Mouse (Mus musculus): Measurements from ENCODE around the gene Slc4a2. TPM values are rescaled to one million over a fixed set of nuclear protein-coding genes. Genes with fewer than 3 reads are reported as not detected.

The Slc4a2 gene
- 1.1 and 2.5 TPM in 2 replicates for polyA plus RNA-seq (2012)

GRCm38 (mm10) chr5:24423129-24424003 is at the start of gene Slc4a2, which contains the start of gene Cdk5:
TSS of gene Slc4a2 (plus strand) at chr5:24423837.
TSS of gene Cdk5 (minus strand) at chr5:24423530.
- TF ChIP-seq TAL1 (IDR thresholded peaks at IDR 0.05; ENCODE audit: low read length) (no peak), GATA1 (IDR thresholded peaks at IDR 0.05; ENCODE audit: low read length) (no peak)
- peaks cover 55% of the 10 kb centered on the region for H3K4me1 ChIP-seq (ENCODE audit: control insufficient read depth)
- no peaks in the 10 kb centered on the region for H3K9me3 ChIP-seq (ENCODE audit: control insufficient read depth, low read length)
- H3K4me3 ChIP-seq (replicated peaks): peak within 1 kb of the TSS; percentile 83
- H3K36me3 ChIP-seq (ENCODE audit: control insufficient read depth): peaks cover 12% of the 10 kb centered on the region
- H3K27me3 ChIP-seq (ENCODE audit: control insufficient read depth): peaks cover 25% of the 10 kb centered on the region

- Histone ChIP-seq H3K4me1 (ENCODE audit: control insufficient read depth) (no peaks in the 10 kb centered on the region), H3K9me3 (ENCODE audit: control insufficient read depth, low read length) (no peaks in the 10 kb centered on the region), H3K36me3 (ENCODE audit: control insufficient read depth) (no peaks in the 10 kb centered on the region), H3K4me3 (replicated peaks) (no peak overlapping the region), H3K27me3 (ENCODE audit: control insufficient read depth) (no peaks in the 10 kb centered on the region; the same call in 1 of the 2 replicates)
- TF ChIP-seq TAL1 (IDR thresholded peaks at IDR 0.05; ENCODE audit: low read length) (no peak), GATA1 (IDR thresholded peaks at IDR 0.05; ENCODE audit: low read length) (no peak)
Measured at GRCm38 (mm10) chr5:24374216-24374615, 49.4 kb upstream of the Slc4a2 start.

GRCm38 (mm10) chr5:24374666-24375328 is 48.8 kb upstream of the Slc4a2 start:
- TF ChIP-seq TAL1 (IDR thresholded peaks at IDR 0.05; ENCODE audit: low read length) (no peak), GATA1 (IDR thresholded peaks at IDR 0.05; ENCODE audit: low read length) (no peak)
- no peaks in the 10 kb centered on the region; the same call in 1 of the 2 replicates for H3K27me3 ChIP-seq (ENCODE audit: control insufficient read depth)
- H3K4me3 ChIP-seq (replicated peaks): no peak overlapping the region
- H3K4me1 ChIP-seq (ENCODE audit: control insufficient read depth): no peaks in the 10 kb centered on the region
- H3K36me3 ChIP-seq (ENCODE audit: control insufficient read depth): no peaks in the 10 kb centered on the region
- no peaks in the 10 kb centered on the region for H3K9me3 ChIP-seq (ENCODE audit: control insufficient read depth, low read length)

- H3K4me1 ChIP-seq (ENCODE audit: control insufficient read depth): peaks cover 14% of the 10 kb centered on the region
- TF ChIP-seq GATA1 (IDR thresholded peaks at IDR 0.05; ENCODE audit: low read length) (no peak), TAL1 (IDR thresholded peaks at IDR 0.05; ENCODE audit: low read length) (no peak)
- H3K4me3 ChIP-seq (replicated peaks): no peak overlapping the region
- no peaks in the 10 kb centered on the region for H3K9me3 ChIP-seq (ENCODE audit: control insufficient read depth, low read length)
- peaks cover 2% of the 10 kb centered on the region; the same call in 1 of the 2 replicates for H3K27me3 ChIP-seq (ENCODE audit: control insufficient read depth)
- no peaks in the 10 kb centered on the region for H3K36me3 ChIP-seq (ENCODE audit: control insufficient read depth)
Measured at GRCm38 (mm10) chr5:24378700-24379099, 44.9 kb upstream of the Slc4a2 start.

GRCm38 (mm10) chr5:24379501-24379900 is 44.1 kb upstream of the Slc4a2 start:
- Histone ChIP-seq H3K4me3 (replicated peaks) (no peak overlapping the region), H3K9me3 (ENCODE audit: control insufficient read depth, low read length) (no peaks in the 10 kb centered on the region), H3K36me3 (ENCODE audit: control insufficient read depth) (no peaks in the 10 kb centered on the region), H3K27me3 (ENCODE audit: control insufficient read depth) (peaks cover 2% of the 10 kb centered on the region; the same call in 1 of the 2 replicates), H3K4me1 (ENCODE audit: control insufficient read depth) (peaks cover 22% of the 10 kb centered on the region)
- no peak for TF ChIP-seq GATA1 (IDR thresholded peaks at IDR 0.05; ENCODE audit: low read length)
- no peak for TF ChIP-seq TAL1 (IDR thresholded peaks at IDR 0.05; ENCODE audit: low read length)

- Histone ChIP-seq H3K9me3 (ENCODE audit: control insufficient read depth, low read length) (no peaks in the 10 kb centered on the region), H3K4me1 (ENCODE audit: control insufficient read depth) (peaks cover 28% of the 10 kb centered on the region), H3K27me3 (ENCODE audit: control insufficient read depth) (peaks cover 5% of the 10 kb centered on the region), H3K4me3 (replicated peaks) (no peak overlapping the region), H3K36me3 (ENCODE audit: control insufficient read depth) (no peaks in the 10 kb centered on the region)
- TF ChIP-seq TAL1 (IDR thresholded peaks at IDR 0.05; ENCODE audit: low read length) (no peak), GATA1 (IDR thresholded peaks at IDR 0.05; ENCODE audit: low read length) (no peak)
Measured at GRCm38 (mm10) chr5:24380499-24380898, 43.1 kb upstream of the Slc4a2 start.

GRCm38 (mm10) chr5:24381486-24381885 is 42.2 kb upstream of the Slc4a2 start:
- H3K27me3 ChIP-seq (ENCODE audit: control insufficient read depth): peaks cover 15% of the 10 kb centered on the region
- TF ChIP-seq GATA1 (IDR thresholded peaks at IDR 0.05; ENCODE audit: low read length) (no peak), TAL1 (IDR thresholded peaks at IDR 0.05; ENCODE audit: low read length) (no peak)
- H3K36me3 ChIP-seq (ENCODE audit: control insufficient read depth): no peaks in the 10 kb centered on the region
- peaks cover 28% of the 10 kb centered on the region for H3K4me1 ChIP-seq (ENCODE audit: control insufficient read depth)
- H3K9me3 ChIP-seq (ENCODE audit: control insufficient read depth, low read length): no peaks in the 10 kb centered on the region
- H3K4me3 ChIP-seq (replicated peaks): no peak overlapping the region

GRCm38 (mm10) chr5:24381988-24382387 is 41.6 kb upstream of the Slc4a2 start:
- Histone ChIP-seq H3K4me1 (ENCODE audit: control insufficient read depth) (peaks cover 28% of the 10 kb centered on the region), H3K36me3 (ENCODE audit: control insufficient read depth) (no peaks in the 10 kb centered on the region), H3K9me3 (ENCODE audit: control insufficient read depth, low read length) (no peaks in the 10 kb centered on the region), H3K4me3 (replicated peaks) (no peak overlapping the region), H3K27me3 (ENCODE audit: control insufficient read depth) (peaks cover 20% of the 10 kb centered on the region)
- no peak for TF ChIP-seq GATA1 (IDR thresholded peaks at IDR 0.05; ENCODE audit: low read length)
- TF ChIP-seq TAL1 (IDR thresholded peaks at IDR 0.05; ENCODE audit: low read length): no peak

Data from erythroblast, embryonic 14.5 days (primary cell).